Mouse (Mus musculus) lung, embryonic 16.5 days (tissue): Measurements from ENCODE around the gene Slc25a28. TPM values are rescaled to one million over a fixed set of nuclear protein-coding genes. Genes with fewer than 3 reads are reported as not detected.

Experiments
- ATAC-seq: fragments of 200-750 bp; cut with Nextera tagmentation; 2 replicates; pipeline ENCODE4 v1.8.0; 2017; ENCODE audit warnings: low read depth, mild to moderate bottlenecking, moderate library complexity
- H3K27ac ChIP-seq: fragments of 300-500 bp; sonication (generic); 2 replicates; pipeline ENCODE4 v1.5.1; 2014; ENCODE audit warnings: mild to moderate bottlenecking, control low read depth, low read length
- H3K27me3 ChIP-seq: fragments of 300-500 bp; sonication (generic); 2 replicates; pipeline ENCODE4 v1.6.1; 2014; ENCODE audit warnings: low read depth, low read length, mixed read lengths; ENCODE audit not compliant: control insufficient read depth, insufficient read depth
- H3K36me3 ChIP-seq: fragments of 300-500 bp; sonication (generic); 2 replicates; pipeline ENCODE4 v1.6.1; 2014; ENCODE audit warnings: low read length; ENCODE audit not compliant: control insufficient read depth, insufficient read depth
- H3K4me1 ChIP-seq: fragments of 300-500 bp; sonication (generic); replicated peaks from 2 replicates; pipeline ENCODE4 v1.6.1; 2014; ENCODE audit warnings: low read length, mixed read lengths; ENCODE audit not compliant: control insufficient read depth, insufficient read depth
- H3K4me2 ChIP-seq: fragments of 300-500 bp; sonication (generic); 2 replicates; pipeline ENCODE4 v1.6.1; 2014; ENCODE audit warnings: low read depth, low read length, control low read depth
- H3K4me3 ChIP-seq: fragments of 300-500 bp; sonication (generic); 2 replicates; pipeline ENCODE4 v1.5.1; 2014; ENCODE audit warnings: mild to moderate bottlenecking, low read length, control low read depth
- H3K9ac ChIP-seq: fragments of 300-500 bp; sonication (generic); 2 replicates; pipeline ENCODE4 v1.6.1; 2014; ENCODE audit warnings: low read length, control low read depth
- H3K9me3 ChIP-seq: fragments of 300-500 bp; sonication (generic); 2 replicates; pipeline ENCODE4 v1.6.1; 2016; ENCODE audit warnings: low read length; ENCODE audit not compliant: control insufficient read depth
- WGBS: fragments of 180-500 bp; shearing (Covaris S2); extraction: QIAGEN DNeasy Blood & Tissue Kit; methylation state at CpG from one replicate; pipeline ENCODE4 v1.1.7; 2014; 5-methylcytosine and 5-hydroxymethylcytosine counted together
- microRNA-seq: library from miRNA; unstranded; fragments of <30 nt; microRNA quantifications from one replicate; pipeline ENCODE4, GENCODE M21; 2016
- polyA plus RNA-seq: library from polyadenylated mRNA; unstranded; fragments of >200 nt; fragmentation: Nextera tagmentation; extraction: Ambion mirVana; gene quantifications from 2 replicates; pipeline ENCODE4 v1.2.1, GENCODE M21; 2015

The Slc25a28 gene
- polyA plus RNA-seq, 1 experiment from 2014 or later = 9.1 TPM

GRCm38 (mm10) chr19:43615074-43615445, 59.6 kb downstream of the Slc25a28 start:
- peaks cover 16% of the 10 kb centered on the region for H3K4me1 ChIP-seq
- 1% methylated on average over 20 of the region's 20 CpGs for WGBS
- H3K9me3 ChIP-seq = no peaks in the 10 kb centered on the region
- H3K36me3 ChIP-seq = no peaks in the 10 kb centered on the region
- peak overlapping the region; percentile 54 for H3K4me2 ChIP-seq
- no peak overlapping the region for H3K9ac ChIP-seq
- H3K27ac ChIP-seq = no peak overlapping the region
- peak overlapping the region; percentile 33 for H3K4me3 ChIP-seq
- peaks cover 98% of the 10 kb centered on the region for H3K27me3 ChIP-seq
- no peak for ATAC-seq

GRCm38 (mm10) chr19:43614341-43615073, 60.2 kb downstream of the Slc25a28 start:
- no peak for ATAC-seq
- no peak overlapping the region for H3K9ac ChIP-seq
- peak overlapping the region; percentile 54 for H3K4me2 ChIP-seq
- H3K27me3 ChIP-seq = peaks cover 98% of the 10 kb centered on the region
- H3K9me3 ChIP-seq = no peaks in the 10 kb centered on the region
- no peak overlapping the region for H3K27ac ChIP-seq
- no peaks in the 10 kb centered on the region for H3K36me3 ChIP-seq
- H3K4me3 ChIP-seq = peak overlapping the region; percentile 33
- peaks cover 16% of the 10 kb centered on the region for H3K4me1 ChIP-seq
- under 1% methylated on average over 84 of the region's 92 CpGs for WGBS

Small RNA genes lying within 50 kb of the gene (microRNA-seq; reads per million reads assigned to microRNA genes)
- not detected for gene Gm22646

Other genes starting within 250 kb of the Slc25a28 start
- gene Cnnm1, start 234.4 kb downstream of the Slc25a28 start, polyA plus RNA-seq = 0.08 and 0.09 TPM in 2 replicates
- 26.2 and 26.4 TPM in 2 replicates for gene Got1, start 150.3 kb downstream of the Slc25a28 start, polyA plus RNA-seq
- not detected in 2 replicates for gene Nkx2-3, start 62.6 kb downstream of the Slc25a28 start, polyA plus RNA-seq
- 9.2 and 9.5 TPM in 2 replicates for gene Entpd7, start 14.8 kb upstream of the Slc25a28 start, polyA plus RNA-seq
- gene Cutc, start 78.1 kb upstream of the Slc25a28 start, polyA plus RNA-seq = 12.4 and 14.1 TPM in 2 replicates
- gene Cox15, start 78.1 kb upstream of the Slc25a28 start, polyA plus RNA-seq = 10.6 and 11.0 TPM in 2 replicates
- gene Abcc2, start 107.3 kb upstream of the Slc25a28 start, polyA plus RNA-seq = 0.18 TPM in 1 of 2 replicates, not detected in the other